Mouse (Mus musculus) small intestine, adult 2 months (tissue): ENCODE results near the gene Gm21190. TPM values are rescaled to one million over a fixed set of nuclear protein-coding genes. Genes with fewer than 3 reads are reported as not detected.
"Not testable (repeated sequence)": the region's sequence is repeated elsewhere in the genome, so short reads cannot be mapped to it uniquely, and the experiment has no call there.

ENCODE experiments used
- H3K27ac ChIP-seq: fragments of 200-500 bp; 2 replicates; pipeline ENCODE4 v1.5.1; 2012; ENCODE audit warnings: low read depth, low read length, control low read depth, inconsistent platforms; ENCODE audit not compliant: insufficient read depth
- H3K27me3 ChIP-seq: fragments of 200-500 bp; 2 replicates; pipeline ENCODE4 v1.6.1; 2012; ENCODE audit warnings: mild to moderate bottlenecking, moderate library complexity, low read length, inconsistent platforms; ENCODE audit not compliant: control insufficient read depth, insufficient read depth
- H3K36me3 ChIP-seq: fragments of 200-500 bp; 2 replicates; pipeline ENCODE4 v1.6.1; 2012; ENCODE audit warnings: mild to moderate bottlenecking, low read length, control low read depth, inconsistent platforms; ENCODE audit not compliant: control insufficient read depth, insufficient read depth
- H3K4me1 ChIP-seq: fragments of 200-500 bp; 2 replicates; pipeline ENCODE4 v1.6.1; 2012; ENCODE audit warnings: low read length, inconsistent platforms, mixed read lengths; ENCODE audit not compliant: control insufficient read depth, insufficient read depth, insufficient read length
- H3K4me3 ChIP-seq: fragments of 200-500 bp; 2 replicates; pipeline ENCODE4 v1.5.1; 2012; ENCODE audit warnings: low read depth, mild to moderate bottlenecking, control low read depth, inconsistent platforms, low read length, moderate library complexity
- WGBS: fragments of 180-500 bp; shearing (Covaris S2); methylation state at CpG from one replicate; pipeline ENCODE4 v1.1.7; 2018; 5-methylcytosine and 5-hydroxymethylcytosine counted together
- polyA plus RNA-seq: library from polyadenylated mRNA; depleted of rRNA; stranded (reverse); fragments of >200 nt; gene quantifications from 2 replicates; pipeline ENCODE4 v1.2.3, GENCODE M21; 2012; rRNA removed

Gm21190 gene
- polyA plus RNA-seq: not detected in 2 replicates

DNA sequence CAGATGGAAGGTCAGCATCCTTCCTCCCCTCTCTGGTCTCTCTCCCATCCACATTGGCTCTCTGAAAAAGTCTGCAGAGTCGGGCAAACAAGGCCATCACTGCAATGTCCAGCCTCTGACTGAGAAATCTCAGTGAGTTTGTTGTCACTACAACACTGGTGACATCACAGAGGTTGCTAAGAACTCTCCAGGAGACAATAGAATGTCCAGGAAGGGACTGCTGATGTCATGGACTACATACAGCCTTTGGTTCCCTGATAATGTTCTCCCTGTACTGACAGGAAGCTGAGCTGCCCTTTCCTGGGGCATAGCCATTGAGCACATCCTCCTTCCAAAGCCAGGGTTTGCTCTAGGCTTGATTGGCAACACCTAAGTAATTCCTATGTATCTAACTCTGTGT lies at the start of gene Gm21190:
Gene Gm21190, minus strand, starts transcription at position 101 of the 400 bp plus-strand sequence.
- 25% methylated on average over 1 of the region's 1 CpGs for WGBS
- not testable (repeated sequence) for H3K4me3 ChIP-seq, H3K4me1 ChIP-seq, H3K36me3 ChIP-seq, H3K27ac ChIP-seq, H3K27me3 ChIP-seq

DNA sequence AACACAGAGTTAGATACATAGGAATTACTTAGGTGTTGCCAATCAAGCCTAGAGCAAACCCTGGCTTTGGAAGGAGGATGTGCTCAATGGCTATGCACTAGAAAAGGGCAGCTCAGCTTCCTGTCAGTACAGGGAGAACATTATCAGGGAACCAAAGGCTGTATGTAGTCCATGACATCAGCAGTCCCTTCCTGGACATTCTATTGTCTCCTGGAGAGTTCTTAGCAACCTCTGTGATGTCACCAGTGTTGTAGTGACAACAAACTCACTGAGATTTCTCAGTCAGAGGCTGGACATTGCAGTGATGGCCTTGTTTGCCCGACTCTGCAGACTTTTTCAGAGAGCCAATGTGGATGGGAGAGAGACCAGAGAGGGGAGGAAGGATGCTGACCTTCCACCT lies 48.0 kb upstream of the Gm21190 start, which contains the start of gene Gm21083:
Gene Gm21083, plus strand, starts transcription at position 301 of the 400 bp plus-strand sequence.
- H3K36me3 ChIP-seq, H3K4me3 ChIP-seq, H3K4me1 ChIP-seq, H3K27ac ChIP-seq, H3K27me3 ChIP-seq: not testable (repeated sequence)
- WGBS: 17% methylated on average over 1 of the region's 1 CpGs

DNA sequence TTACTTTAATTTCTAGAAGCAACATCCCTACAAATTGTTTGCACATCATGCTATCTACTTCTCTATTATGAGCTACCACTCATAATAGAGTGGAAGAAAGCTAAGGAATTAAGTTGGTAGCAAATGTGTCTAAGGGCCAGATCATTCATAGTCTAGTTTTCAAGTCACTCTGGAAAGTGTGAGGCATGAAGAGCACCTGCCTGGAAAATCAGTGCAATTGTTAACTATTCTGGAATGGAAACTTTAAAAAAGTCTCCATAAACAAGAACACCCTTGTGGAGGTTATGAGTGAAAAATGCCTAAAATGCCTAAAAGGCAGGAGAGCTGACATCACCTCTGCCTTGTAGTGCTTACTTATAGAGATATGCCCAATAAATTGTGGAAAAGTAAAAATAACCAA lies 44.7 kb upstream of the Gm21190 start:
- not testable (repeated sequence) for H3K4me1 ChIP-seq, H3K4me3 ChIP-seq, H3K27me3 ChIP-seq, H3K27ac ChIP-seq, H3K36me3 ChIP-seq

DNA sequence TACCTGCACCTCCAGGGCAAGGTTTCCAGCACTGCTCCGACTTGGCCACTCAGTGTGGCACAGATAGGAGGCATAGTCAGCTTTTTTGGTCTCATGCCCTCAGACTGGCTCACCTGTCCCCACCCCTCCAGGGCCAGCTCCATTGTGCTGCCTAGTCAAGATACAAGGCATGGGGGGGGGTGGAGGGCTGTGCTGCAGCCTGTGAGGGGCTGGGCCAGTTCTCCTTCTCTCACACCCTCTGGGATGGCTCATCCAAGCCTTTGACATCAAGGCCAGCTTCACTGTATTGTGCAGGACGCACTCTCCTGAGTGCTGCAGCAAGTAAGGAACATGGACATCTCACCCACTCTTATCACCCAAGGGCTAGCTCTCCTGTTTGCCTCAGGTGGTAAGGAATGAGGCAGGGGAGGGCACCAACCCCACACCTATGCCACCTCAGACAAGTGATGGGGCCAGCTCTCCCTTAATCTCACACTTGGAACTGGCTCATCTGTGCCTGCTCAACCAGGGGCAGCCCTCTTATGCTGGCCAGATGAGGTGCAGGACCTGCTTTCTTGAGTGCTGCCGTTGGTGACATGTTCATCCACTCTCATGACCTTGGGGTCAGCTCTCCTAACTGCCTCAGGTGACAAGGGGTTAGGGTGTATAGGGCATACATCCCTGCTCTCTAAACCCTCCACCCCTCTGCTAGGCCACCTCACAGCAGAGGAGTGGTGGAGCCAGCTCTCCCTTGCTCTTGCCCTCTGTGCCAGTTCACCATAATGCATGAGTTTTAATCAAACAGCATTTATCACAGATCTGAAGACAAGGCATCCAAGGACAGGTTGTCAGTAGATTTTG lies 32.6 kb upstream of the Gm21190 start:
- H3K27me3 ChIP-seq, H3K36me3 ChIP-seq, H3K27ac ChIP-seq, H3K4me1 ChIP-seq, H3K4me3 ChIP-seq: not testable (repeated sequence)
- WGBS: 78% methylated on average over 3 of the region's 3 CpGs

DNA sequence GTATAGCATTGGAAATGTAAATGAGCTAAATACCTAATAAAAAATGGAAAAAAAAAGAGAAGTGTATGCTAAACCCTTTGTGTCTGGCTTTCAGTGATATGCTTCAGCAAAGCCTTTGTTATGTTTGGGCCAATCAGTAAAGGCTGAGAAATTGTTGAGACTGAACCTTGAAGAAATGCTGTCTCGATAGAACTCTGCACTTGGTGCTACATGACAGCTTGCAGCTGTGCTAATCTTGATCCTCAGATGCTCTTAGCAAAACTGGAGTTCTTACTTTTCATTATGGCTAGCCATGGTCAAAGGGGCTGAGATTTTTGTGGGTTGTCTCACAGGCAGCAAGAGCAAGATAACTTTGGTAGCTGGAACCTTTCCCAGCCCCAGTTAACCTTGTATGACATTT lies 29.6 kb upstream of the Gm21190 start:
- not testable (repeated sequence) for H3K4me1 ChIP-seq, H3K36me3 ChIP-seq, H3K4me3 ChIP-seq, H3K27me3 ChIP-seq, H3K27ac ChIP-seq
- 72% methylated on average over 1 of the region's 1 CpGs for WGBS

DNA sequence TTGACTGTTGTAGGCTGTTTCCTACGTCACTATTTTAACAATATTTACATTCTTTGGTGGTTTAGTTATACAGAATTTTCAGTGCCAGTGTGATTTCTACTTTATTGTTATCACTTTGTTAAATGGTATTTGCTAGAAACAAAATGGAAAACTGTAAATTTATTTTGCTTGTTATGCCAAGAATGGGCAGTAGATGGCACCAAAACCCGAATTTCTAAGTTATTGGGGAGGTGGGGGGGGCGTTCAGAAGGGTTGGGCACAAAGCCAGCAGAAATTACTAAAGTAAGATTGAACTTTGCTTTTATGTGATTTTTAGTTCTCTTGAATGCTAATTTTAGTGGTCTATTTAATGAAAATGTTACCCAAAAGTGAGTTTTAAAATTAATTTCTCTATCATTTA lies 20.6 kb upstream of the Gm21190 start:
- H3K27me3 ChIP-seq: not testable (repeated sequence)
- WGBS: 10% methylated on average over 3 of the region's 3 CpGs

DNA sequence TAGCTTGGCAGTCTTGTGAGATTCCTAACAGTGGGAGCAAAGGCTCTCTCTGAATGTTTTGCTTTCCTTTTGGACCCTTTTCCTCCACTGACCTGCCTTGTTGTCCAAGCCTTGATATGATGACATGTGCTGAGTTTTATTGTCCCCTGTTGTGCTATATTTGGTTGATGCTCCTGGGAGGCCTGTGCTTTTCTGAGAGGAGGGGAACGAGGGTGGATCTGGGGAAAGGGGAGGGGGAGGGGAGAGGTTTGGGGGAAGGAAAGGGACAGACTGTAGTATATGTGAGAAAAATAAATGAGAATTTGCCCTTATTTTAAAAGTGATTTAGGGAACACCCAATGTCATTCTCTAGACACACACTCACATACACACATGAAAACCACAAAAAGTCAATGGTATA lies 20.1 kb upstream of the Gm21190 start:
- not testable (repeated sequence) for H3K4me3 ChIP-seq, H3K27ac ChIP-seq, H3K27me3 ChIP-seq, H3K36me3 ChIP-seq, H3K4me1 ChIP-seq
- 25% methylated on average over 1 of the region's 1 CpGs for WGBS

More for the DNA sequence above, 20.6 kb upstream of the Gm21190 start:
- not testable (repeated sequence) for H3K4me3 ChIP-seq, H3K36me3 ChIP-seq, H3K27ac ChIP-seq, H3K4me1 ChIP-seq

DNA sequence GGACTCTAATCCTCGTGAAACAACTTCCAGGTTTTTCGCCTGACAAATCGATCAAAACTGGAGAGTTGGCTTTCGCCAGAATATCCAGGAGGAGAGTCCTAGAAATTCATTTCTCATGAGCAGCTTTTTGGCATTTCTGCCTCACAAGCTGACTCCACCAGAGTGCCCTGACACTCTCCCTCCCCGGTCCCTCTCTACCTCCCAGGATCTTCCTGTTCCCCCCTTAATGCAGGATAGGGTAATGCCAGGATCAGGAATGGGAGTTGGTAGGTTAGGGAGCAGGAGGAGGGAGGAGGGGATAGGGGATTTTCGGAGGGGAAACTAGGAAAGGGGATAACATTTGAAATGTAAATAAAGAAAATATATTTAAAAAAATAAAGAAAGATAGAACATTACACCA lies 19.6 kb upstream of the Gm21190 start:
- H3K27ac ChIP-seq, H3K4me1 ChIP-seq, H3K27me3 ChIP-seq, H3K36me3 ChIP-seq, H3K4me3 ChIP-seq: not testable (repeated sequence)
- WGBS: 73% methylated on average over 6 of the region's 6 CpGs

DNA sequence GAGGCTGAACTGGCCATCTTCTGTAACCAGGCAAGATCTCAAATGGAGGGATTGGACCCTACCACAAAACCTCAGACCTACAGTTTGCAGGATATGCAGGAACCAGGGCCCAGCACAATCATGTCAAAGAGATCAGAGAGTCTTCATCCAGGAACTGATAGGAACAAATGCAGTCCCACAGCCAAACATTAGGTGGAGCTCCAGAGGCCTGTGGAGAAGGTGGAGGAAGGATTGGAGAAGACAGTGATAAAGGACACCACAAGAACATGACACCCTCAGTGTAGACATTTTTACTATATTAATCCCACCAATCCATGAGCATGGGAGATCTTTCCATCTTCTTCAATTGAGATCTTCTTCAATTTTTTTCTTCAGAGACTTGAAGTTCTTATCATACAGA lies 6.6 kb downstream of the Gm21190 start:
- H3K4me3 ChIP-seq, H3K4me1 ChIP-seq, H3K36me3 ChIP-seq, H3K27me3 ChIP-seq, H3K27ac ChIP-seq: not testable (repeated sequence)

DNA sequence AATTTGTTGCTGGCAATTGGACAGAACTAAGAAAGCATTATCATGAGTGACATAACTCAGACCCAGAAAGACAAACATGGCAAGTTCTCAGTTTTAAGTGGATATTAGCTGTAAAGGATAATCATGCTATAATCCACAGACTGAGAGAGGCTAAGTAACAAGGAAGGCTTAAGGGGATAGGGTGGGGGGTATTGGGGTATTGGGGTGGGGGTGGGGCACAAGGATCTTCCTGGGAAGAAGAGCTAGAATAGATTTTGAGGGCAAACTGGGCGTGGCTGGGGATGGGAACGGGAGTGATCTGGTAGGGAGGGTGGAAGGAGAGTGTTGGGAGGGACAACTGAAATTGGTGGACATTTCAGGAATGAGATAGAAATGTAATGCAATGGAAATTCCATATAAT lies 7.0 kb downstream of the Gm21190 start:
- not testable (repeated sequence) for H3K4me1 ChIP-seq, H3K27me3 ChIP-seq, H3K27ac ChIP-seq, H3K4me3 ChIP-seq, H3K36me3 ChIP-seq
- WGBS: 29% methylated on average over 2 of the region's 2 CpGs

DNA sequence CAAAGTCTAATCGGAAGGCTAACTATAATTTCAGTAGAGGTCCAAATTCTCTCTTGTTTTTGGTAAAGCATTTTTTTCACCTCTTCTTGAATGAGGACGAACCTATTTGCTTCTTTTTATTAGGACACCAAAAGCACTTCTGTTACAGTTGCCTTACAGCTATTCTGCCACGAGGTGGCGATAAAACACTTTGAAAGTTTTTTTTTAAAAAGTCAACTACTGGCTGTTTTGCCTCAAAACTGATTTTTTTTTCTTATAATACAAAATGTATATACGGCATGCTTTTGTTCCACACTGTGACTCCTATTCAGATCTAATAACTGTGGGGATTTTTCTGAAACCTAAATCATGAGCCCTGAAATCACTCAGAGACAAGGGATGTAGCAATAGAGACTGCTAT lies 8.6 kb downstream of the Gm21190 start:
- WGBS: 14% methylated on average over 5 of the region's 5 CpGs
- not testable (repeated sequence) for H3K27me3 ChIP-seq, H3K4me1 ChIP-seq, H3K4me3 ChIP-seq, H3K36me3 ChIP-seq, H3K27ac ChIP-seq

DNA sequence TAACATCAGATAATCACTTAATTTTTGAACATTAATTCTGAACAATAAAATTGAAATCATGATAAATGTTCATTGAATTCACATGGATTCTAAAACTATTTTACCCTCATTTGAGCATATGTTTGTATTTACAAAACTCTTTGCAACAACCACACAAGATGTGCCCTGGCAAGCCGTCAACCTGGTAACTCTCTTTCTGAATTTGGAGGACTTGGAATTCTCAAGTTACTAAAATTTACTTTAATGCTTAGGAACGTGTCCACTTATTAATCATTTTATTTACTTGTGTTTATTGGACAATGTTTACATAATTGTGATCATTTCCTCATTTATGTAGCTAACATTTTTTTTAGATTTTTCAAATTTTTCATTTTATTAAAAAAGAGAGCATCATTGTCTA lies 11.9 kb downstream of the Gm21190 start:
- H3K27me3 ChIP-seq, H3K4me1 ChIP-seq, H3K4me3 ChIP-seq, H3K27ac ChIP-seq, H3K36me3 ChIP-seq: not testable (repeated sequence)
- WGBS: 62% methylated on average over 2 of the region's 2 CpGs
